Mouse (Mus musculus) embryonic facial prominence, embryonic 14.5 days (tissue): ENCODE measurements around the gene Abtb2. TPM values are rescaled to one million over a fixed set of nuclear protein-coding genes. Genes with fewer than 3 reads are reported as not detected.

Experiments
- ATAC-seq: fragments of 200-750 bp; cut with Nextera tagmentation; 2 replicates; pipeline ENCODE4 v1.8.0; 2017; ENCODE audit warnings: low read depth, moderate number of reproducible peaks, moderate TSS enrichment
- DNase-seq: peaks from one replicate; pipeline ENCODE4 v3.0.0-alpha.2; 2015; ENCODE audit warnings: low spot score
- H3K27ac ChIP-seq: fragments of 300-500 bp; sonication (generic); replicated peaks from 2 replicates; pipeline ENCODE4 v1.5.1; 2014; ENCODE audit warnings: low read depth, mild to moderate bottlenecking, low read length, moderate library complexity
- H3K27me3 ChIP-seq: fragments of 300-500 bp; sonication (generic); replicated peaks from 2 replicates; pipeline ENCODE4 v1.6.1; 2014; ENCODE audit warnings: low read length; ENCODE audit not compliant: control insufficient read depth, insufficient read depth
- H3K36me3 ChIP-seq: fragments of 300-500 bp; sonication (generic); 2 replicates; pipeline ENCODE4 v1.6.1; 2014; ENCODE audit warnings: low read length, mixed read lengths; ENCODE audit not compliant: control insufficient read depth, insufficient read depth
- H3K4me1 ChIP-seq: fragments of 300-500 bp; sonication (generic); 2 replicates; pipeline ENCODE4 v1.6.1; 2014; ENCODE audit warnings: antibody characterized with exemption, low read length; ENCODE audit not compliant: control insufficient read depth, insufficient read depth
- H3K4me2 ChIP-seq: fragments of 300-500 bp; sonication (generic); 2 replicates; pipeline ENCODE4 v1.6.1; 2014; ENCODE audit warnings: low read depth, mild to moderate bottlenecking, low read length, moderate library complexity, mixed read lengths
- H3K4me3 ChIP-seq: fragments of 300-500 bp; sonication (generic); 2 replicates; pipeline ENCODE4 v1.5.1; 2014; ENCODE audit warnings: low read depth, mild to moderate bottlenecking, low read length
- H3K9ac ChIP-seq: fragments of 300-500 bp; sonication (generic); 2 replicates; pipeline ENCODE4 v1.6.1; 2014; ENCODE audit warnings: low read depth, mild to moderate bottlenecking, low read length, moderate library complexity, mixed read lengths
- H3K9me3 ChIP-seq: fragments of 300-500 bp; sonication (generic); 2 replicates; pipeline ENCODE4 v1.6.1; 2016; ENCODE audit warnings: low read length; ENCODE audit not compliant: control insufficient read depth
- WGBS: fragments of 180-500 bp; shearing (Covaris S2); extraction: QIAGEN DNeasy Blood & Tissue Kit; methylation state at CpG from one replicate; pipeline ENCODE4 v1.1.7; 2014; 5-methylcytosine and 5-hydroxymethylcytosine counted together
- polyA plus RNA-seq: library from polyadenylated mRNA; unstranded; fragments of >200 nt; fragmentation: Nextera tagmentation; extraction: Ambion mirVana; gene quantifications from 2 replicates; pipeline ENCODE4 v1.2.1, GENCODE M21; 2014

Gene Abtb2
- polyA plus RNA-seq, 1 experiment from 2014 or later = 14.2 TPM

GRCm38 (mm10) chr2:103577752-103578662, 11.9 kb downstream of the Abtb2 start:
- no peaks in the 10 kb centered on the region for H3K27me3 ChIP-seq
- DNase-seq (no peak), ATAC-seq (peak; percentile 81)
- peaks cover 55% of the 10 kb centered on the region for H3K4me1 ChIP-seq
- H3K9me3 ChIP-seq = no peaks in the 10 kb centered on the region
- WGBS = 40% methylated on average over 7 of the region's 7 CpGs
- no peak overlapping the region for H3K9ac ChIP-seq
- no peak overlapping the region for H3K4me3 ChIP-seq
- H3K27ac ChIP-seq = peak overlapping the region; percentile 61; the same call in 1 of the 2 replicates
- H3K4me2 ChIP-seq = no peak overlapping the region
- H3K36me3 ChIP-seq = no peaks in the 10 kb centered on the region

- H3K4me3 ChIP-seq = no peak overlapping the region
- H3K9me3 ChIP-seq = no peaks in the 10 kb centered on the region
- 90% methylated on average over 10 of the region's 10 CpGs for WGBS
- no peaks in the 10 kb centered on the region for H3K36me3 ChIP-seq
- no peak overlapping the region for H3K4me2 ChIP-seq
- DNase-seq (no peak), ATAC-seq (no peak)
- H3K27me3 ChIP-seq = no peaks in the 10 kb centered on the region
- H3K9ac ChIP-seq = no peak overlapping the region
- peaks cover 58% of the 10 kb centered on the region for H3K4me1 ChIP-seq
- H3K27ac ChIP-seq = no peak overlapping the region
Measured at GRCm38 (mm10) chr2:103578663-103579213, 12.6 kb downstream of the Abtb2 start.

- 53% methylated on average over 8 of the region's 8 CpGs for WGBS
- no peak overlapping the region for H3K4me2 ChIP-seq
- peaks cover 64% of the 10 kb centered on the region for H3K4me1 ChIP-seq
- H3K4me3 ChIP-seq = no peak overlapping the region
- H3K27me3 ChIP-seq = no peaks in the 10 kb centered on the region
- no peaks in the 10 kb centered on the region for H3K36me3 ChIP-seq
- no peak overlapping the region for H3K27ac ChIP-seq
- DNase-seq (no peak), ATAC-seq (no peak)
- H3K9me3 ChIP-seq = no peaks in the 10 kb centered on the region
- H3K9ac ChIP-seq = no peak overlapping the region
Measured at GRCm38 (mm10) chr2:103580756-103581155, 14.6 kb downstream of the Abtb2 start.

GRCm38 (mm10) chr2:103581369-103581897, 15.3 kb downstream of the Abtb2 start:
- WGBS = 36% methylated on average over 7 of the region's 7 CpGs
- Histone ChIP-seq H3K27ac (no peak overlapping the region), H3K4me3 (no peak overlapping the region), H3K36me3 (no peaks in the 10 kb centered on the region), H3K4me2 (no peak overlapping the region), H3K9me3 (no peaks in the 10 kb centered on the region), H3K4me1 (peaks cover 60% of the 10 kb centered on the region), H3K27me3 (no peaks in the 10 kb centered on the region), H3K9ac (no peak overlapping the region)
- ATAC-seq (no peak), DNase-seq (no peak)

GRCm38 (mm10) chr2:103583316-103583715, 17.2 kb downstream of the Abtb2 start:
- Histone ChIP-seq H3K4me2 (no peak overlapping the region), H3K9me3 (no peaks in the 10 kb centered on the region), H3K27me3 (no peaks in the 10 kb centered on the region), H3K4me1 (peaks cover 52% of the 10 kb centered on the region), H3K9ac (no peak overlapping the region), H3K27ac (no peak overlapping the region), H3K36me3 (no peaks in the 10 kb centered on the region), H3K4me3 (no peak overlapping the region)
- WGBS = 72% methylated on average over 3 of the region's 3 CpGs
- DNase-seq (no peak), ATAC-seq (no peak)

GRCm38 (mm10) chr2:103584093-103584492, 18.0 kb downstream of the Abtb2 start:
- peaks cover 53% of the 10 kb centered on the region for H3K4me1 ChIP-seq

GRCm38 (mm10) chr2:103586423-103586822, 20.3 kb downstream of the Abtb2 start:
- DNase-seq (peak; percentile 46), ATAC-seq (0 out of 2 replicates have a peak, but pooled peaks have one; percentile 24)
- Histone ChIP-seq H3K27me3 (no peaks in the 10 kb centered on the region), H3K27ac (no peak overlapping the region), H3K9me3 (no peaks in the 10 kb centered on the region), H3K4me2 (no peak overlapping the region), H3K4me3 (no peak overlapping the region), H3K9ac (no peak overlapping the region), H3K36me3 (no peaks in the 10 kb centered on the region), H3K4me1 (peaks cover 51% of the 10 kb centered on the region)
- WGBS = 68% methylated on average over 3 of the region's 3 CpGs

More at GRCm38 (mm10) chr2:103584093-103584492, 18.0 kb downstream of the Abtb2 start:
- Histone ChIP-seq H3K9ac (no peak overlapping the region), H3K36me3 (no peaks in the 10 kb centered on the region), H3K4me2 (no peak overlapping the region), H3K9me3 (no peaks in the 10 kb centered on the region), H3K4me3 (no peak overlapping the region), H3K27ac (no peak overlapping the region), H3K27me3 (no peaks in the 10 kb centered on the region)
- DNase-seq = no peak
- no peak for ATAC-seq

DNA sequence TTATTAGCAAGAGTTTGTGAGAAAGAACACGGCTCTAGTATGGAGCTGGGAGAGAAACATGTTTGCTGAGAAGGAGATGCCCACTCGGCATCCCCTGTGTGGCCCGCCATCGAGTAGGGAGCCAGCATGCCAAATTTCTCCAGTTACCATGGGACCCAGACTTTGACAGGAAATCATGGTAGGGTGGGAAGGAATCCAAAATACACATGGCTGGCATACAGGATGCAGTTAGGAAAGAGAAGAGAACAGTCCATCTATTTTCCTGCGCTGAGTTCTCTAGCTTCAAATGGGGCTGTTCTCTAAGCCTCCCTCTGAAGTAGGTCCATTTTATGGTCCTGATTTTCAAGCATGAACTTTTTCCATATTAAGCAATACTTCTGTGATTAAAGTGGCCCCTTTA, 22.7 kb downstream of the Abtb2 start:
- peak; percentile 38; the same call in 1 of the 2 replicates for ATAC-seq
- Histone ChIP-seq H3K9me3 (no peaks in the 10 kb centered on the region), H3K4me1 (peaks cover 49% of the 10 kb centered on the region), H3K4me3 (no peak overlapping the region), H3K9ac (no peak overlapping the region), H3K27me3 (no peaks in the 10 kb centered on the region), H3K27ac (peak overlapping the region; percentile 67), H3K4me2 (no peak overlapping the region), H3K36me3 (no peaks in the 10 kb centered on the region)
- DNase-seq = peak; percentile 59
- WGBS = 54% methylated on average over 5 of the region's 5 CpGs
